In the genomic region with DNA sequence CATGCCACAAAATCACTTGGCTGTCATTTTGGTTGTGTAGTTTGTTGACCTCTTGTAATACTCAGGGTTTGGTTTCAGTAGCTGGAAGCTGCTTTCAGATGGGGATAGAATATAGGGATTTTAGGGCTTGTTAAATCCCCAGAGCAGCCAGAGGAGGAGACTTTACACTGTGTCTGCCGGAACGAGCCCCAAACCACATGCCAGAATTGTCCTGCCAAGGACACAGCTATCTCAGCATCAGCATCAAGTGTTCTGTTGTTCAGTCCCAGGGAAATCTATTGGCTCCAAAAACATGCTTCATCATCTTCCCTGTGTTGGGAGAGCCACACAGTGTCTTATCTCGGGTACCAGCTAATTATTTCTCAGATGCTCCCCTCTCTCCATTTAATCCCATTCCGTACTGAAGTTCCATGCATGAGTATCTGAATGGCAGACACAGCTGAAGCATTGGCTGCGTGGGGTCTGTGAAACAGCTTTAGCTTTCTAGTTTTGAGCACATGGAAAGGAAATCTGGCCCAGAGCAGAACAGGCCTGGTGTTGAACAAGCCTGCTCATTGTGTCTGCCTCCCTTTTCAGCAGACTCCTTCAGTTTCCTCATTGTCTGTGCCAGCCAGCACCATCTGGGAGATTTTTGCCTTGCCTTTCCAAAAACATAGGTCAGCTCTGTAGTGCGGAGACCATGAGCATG, we compare ENCODE assay signal across 8 mouse cellular contexts.
DNase-seq lines count a peak whose midpoint lies in the region; ATAC-seq and TF ChIP-seq lines count a peak whose summit lies in the region.

No protein-coding gene starts in this region.

- H3K4me2 ChIP-seq in kidney, embryonic 16.5 days (replicated peaks; ENCODE audit: low read depth, low read length): no peak overlapping the region

- H3K27me3 ChIP-seq in kidney, embryonic 16.5 days (ENCODE audit: insufficient read depth, low read length): no peaks in the 10 kb centered on the region
- H3K27me3 ChIP-seq in midbrain, embryonic 10.5 days (ENCODE audit: low read depth, poor library complexity, severe bottlenecking): no peaks in the 10 kb centered on the region

- WGBS in kidney, embryonic 16.5 days: 59% methylated on average over 6 of the region's 6 CpGs
- WGBS in midbrain, embryonic 10.5 days: 39% methylated on average over 6 of the region's 6 CpGs

- H3K9me3 ChIP-seq in kidney, embryonic 16.5 days (ENCODE audit: low read length): no peaks in the 10 kb centered on the region
- no peaks in the 10 kb centered on the region for H3K9me3 ChIP-seq in midbrain, embryonic 10.5 days (replicated peaks)

- no peak for DNase-seq in kidney, postnatal 25 days
- DNase-seq in fibroblast of lung, adult 2 months (ENCODE audit: low read depth): peak; percentile 13
- DNase-seq in layer of hippocampus, adult 2 months (ENCODE audit: low spot score in 2 of 2): peak; percentile 66 to 78
- peak; percentile 48 for DNase-seq in midbrain, embryonic 10.5 days (ENCODE audit: low spot score)
- peak; percentile 77 for DNase-seq in telencephalon, adult 2 months (ENCODE audit: low read depth, low spot score)
- no peak for DNase-seq in thymus, postnatal 25 days

- H3K36me3 ChIP-seq in kidney, embryonic 16.5 days (ENCODE audit: insufficient read depth, low read length): no peaks in the 10 kb centered on the region
- H3K36me3 ChIP-seq in midbrain, embryonic 10.5 days: no peaks in the 10 kb centered on the region

- no peaks in the 10 kb centered on the region for H3K4me1 ChIP-seq in kidney, embryonic 16.5 days (ENCODE audit: insufficient read depth, low read length)
- peaks cover 32% of the 10 kb centered on the region for H3K4me1 ChIP-seq in midbrain, embryonic 10.5 days

- no peak overlapping the region for H3K4me3 ChIP-seq in kidney, embryonic 16.5 days (ENCODE audit: low read length)
- no peak overlapping the region for H3K4me3 ChIP-seq in layer of hippocampus, adult 2 months
- no peak overlapping the region for H3K4me3 ChIP-seq in midbrain, embryonic 10.5 days

- no peak overlapping the region for H3K9ac ChIP-seq in kidney, embryonic 16.5 days (replicated peaks; ENCODE audit: low read length)

- no peak overlapping the region for H3K27ac ChIP-seq in kidney, embryonic 16.5 days (ENCODE audit: low read length)
- no peak overlapping the region for H3K27ac ChIP-seq in layer of hippocampus, adult 2 months
- H3K27ac ChIP-seq in midbrain, embryonic 10.5 days (replicated peaks): peak overlapping the region; percentile 85

- TF ChIP-seq CTCF in layer of hippocampus, adult 2 months (conservative IDR thresholded peaks at IDR 0.05): 0 out of 2 replicates have a peak, but pooled peaks have one; percentile 6

- peak; percentile 46; the same call in 1 of the 2 replicates for ATAC-seq in kidney, embryonic 16.5 days (ENCODE audit: low FRiP score, low TSS enrichment)
- no peak for ATAC-seq in CD4-positive, CD25-positive, alpha-beta regulatory T cell, adult 4 months

Comparison
In these comparisons a context has a peak if more than half of its experiments do, and no peak if none do; other contexts are left out.
1. DNase-seq: peak in fibroblast of lung, adult 2 months (single experiment), layer of hippocampus, adult 2 months (2 of 2), midbrain, embryonic 10.5 days (single experiment) and telencephalon, adult 2 months (single experiment); none in kidney, postnatal 25 days (0 of 2) and thymus, postnatal 25 days (single experiment).